Mouse (Mus musculus): Measurements from ENCODE around the gene Sh3rf3.

GRCm38 (mm10) chr10:59131926-59132628 is 318.9 kb downstream of the Sh3rf3 start:
- TF ChIP-seq CTCF (conservative IDR thresholded peaks at IDR 0.05; ENCODE audit: low read length) = no peak
- no peak for TF ChIP-seq POU5F1 (IDR thresholded peaks at IDR 0.05; ENCODE audit: borderline replicate concordance, low read length)
- no peak for TF ChIP-seq NANOG (IDR thresholded peaks at IDR 0.05; ENCODE audit: borderline replicate concordance, low read length)

All from E14TG2a.4 (cell line).